Mouse (Mus musculus) intestine, postnatal 0 days (tissue): Measurements from ENCODE around the gene Mgst3. TPM values are rescaled to one million over a fixed set of nuclear protein-coding genes. Genes with fewer than 3 reads are reported as not detected.

Experiments
- ATAC-seq: fragments of 200-750 bp; cut with Nextera tagmentation; 2 replicates; pipeline ENCODE4 v1.8.0; 2017; ENCODE audit warnings: mild to moderate bottlenecking, moderate TSS enrichment, moderate library complexity
- H3K27ac ChIP-seq: fragments of 300-500 bp; sonication (generic); 2 replicates; pipeline ENCODE4 v1.5.1; 2014; ENCODE audit warnings: mild to moderate bottlenecking, low read depth, low read length, moderate library complexity
- H3K27me3 ChIP-seq: fragments of 300-500 bp; sonication (generic); replicated peaks from 2 replicates; pipeline ENCODE4 v1.6.1; 2014; ENCODE audit warnings: low read length, mixed read lengths; ENCODE audit not compliant: control insufficient read depth, insufficient read depth
- H3K36me3 ChIP-seq: fragments of 300-500 bp; sonication (generic); 2 replicates; pipeline ENCODE4 v1.6.1; 2014; ENCODE audit warnings: mild to moderate bottlenecking, moderate library complexity; ENCODE audit not compliant: control insufficient read depth, insufficient read depth
- H3K4me1 ChIP-seq: fragments of 300-500 bp; sonication (generic); replicated peaks from 2 replicates; pipeline ENCODE4 v1.6.1; 2014; ENCODE audit warnings: antibody characterized with exemption, low read length, mixed read lengths; ENCODE audit not compliant: control insufficient read depth, insufficient read depth
- H3K4me2 ChIP-seq: fragments of 300-500 bp; sonication (generic); replicated peaks from 2 replicates; pipeline ENCODE4 v1.6.1; 2014; ENCODE audit warnings: low read depth, mild to moderate bottlenecking, moderate library complexity
- H3K4me3 ChIP-seq: fragments of 300-500 bp; sonication (generic); 2 replicates; pipeline ENCODE4 v1.5.1; 2014; ENCODE audit warnings: low read depth, low read length
- H3K9ac ChIP-seq: fragments of 300-500 bp; sonication (generic); 2 replicates; pipeline ENCODE4 v1.6.1; 2014; ENCODE audit warnings: mild to moderate bottlenecking, low read depth, low read length
- H3K9me3 ChIP-seq: fragments of 300-500 bp; sonication (generic); 2 replicates; pipeline ENCODE4 v1.6.1; 2016; ENCODE audit warnings: mixed run types; ENCODE audit not compliant: control insufficient read depth
- CTCF ChIP-seq: sonication (generic); IDR thresholded peaks from 2 replicates; pipeline ENCODE4 v1.5.1; 2016; ENCODE audit warnings: low read depth, mild to moderate bottlenecking, control low read depth, antibody characterized with exemption, moderate library complexity
- WGBS: fragments of 180-500 bp; shearing (Covaris S2); extraction: QIAGEN DNeasy Blood & Tissue Kit; methylation state at CpG from one replicate; pipeline ENCODE4 v1.1.7; 2014; 5-methylcytosine and 5-hydroxymethylcytosine counted together
- polyA plus RNA-seq: library from polyadenylated mRNA; unstranded; fragments of >200 nt; fragmentation: Nextera tagmentation; extraction: Ambion mirVana; gene quantifications from 2 replicates; pipeline ENCODE4 v1.2.1, GENCODE M21; 2015

Mgst3 gene
- polyA plus RNA-seq, 1 experiment from 2014 or later, result 323 TPM

GRCm38 (mm10) chr1:167372739-167373138 is 20.9 kb downstream of the Mgst3 start:
- ATAC-seq, result no peak
- 94% methylated on average over 7 of the region's 7 CpGs for WGBS

GRCm38 (mm10) chr1:167369905-167370304 is 23.7 kb downstream of the Mgst3 start:
- no peak overlapping the region for H3K27ac ChIP-seq
- ATAC-seq, result peak; percentile 44
- no peaks in the 10 kb centered on the region for H3K27me3 ChIP-seq
- H3K9ac ChIP-seq, result no peak overlapping the region
- 9% methylated on average over 7 of the region's 7 CpGs for WGBS
- H3K4me1 ChIP-seq, result no peaks in the 10 kb centered on the region
- no peak overlapping the region for H3K4me3 ChIP-seq
- H3K4me2 ChIP-seq, result no peak overlapping the region
- H3K9me3 ChIP-seq, result no peaks in the 10 kb centered on the region
- TF ChIP-seq CTCF, result peak; percentile 100
- H3K36me3 ChIP-seq, result peaks cover 53% of the 10 kb centered on the region

More at GRCm38 (mm10) chr1:167372739-167373138, 20.9 kb downstream of the Mgst3 start:
- no peak overlapping the region for H3K27ac ChIP-seq
- 0 out of 2 replicates have a peak, but pooled peaks cover 4% of the 10 kb centered on the region for H3K4me1 ChIP-seq
- no peak overlapping the region for H3K4me2 ChIP-seq
- no peak overlapping the region for H3K9ac ChIP-seq
- peaks cover 45% of the 10 kb centered on the region for H3K36me3 ChIP-seq
- H3K9me3 ChIP-seq, result no peaks in the 10 kb centered on the region
- H3K27me3 ChIP-seq, result no peaks in the 10 kb centered on the region
- no peak overlapping the region for H3K4me3 ChIP-seq
- TF ChIP-seq CTCF, result no peak

DNA sequence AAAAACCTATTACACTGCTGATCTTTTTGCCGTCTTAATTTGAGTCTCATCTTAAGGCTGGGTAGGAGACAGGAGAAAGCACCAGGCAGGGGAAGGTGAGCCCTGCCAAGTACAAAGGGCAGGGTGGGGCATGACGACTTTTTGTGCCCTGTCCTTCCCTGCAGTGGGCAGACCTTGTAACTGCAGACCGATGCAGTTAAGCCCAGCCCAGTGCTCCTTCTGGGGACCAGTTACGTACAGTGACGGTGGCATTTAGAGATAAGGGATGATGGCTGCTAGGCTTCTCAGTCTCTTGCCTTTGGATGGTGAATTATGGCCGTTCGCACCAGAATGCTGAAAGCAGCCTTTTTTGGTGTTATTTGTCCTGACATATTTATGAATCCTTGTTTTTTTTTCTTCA is 25.1 kb downstream of the Mgst3 start:
- no peak overlapping the region for H3K4me2 ChIP-seq
- H3K9ac ChIP-seq, result no peak overlapping the region
- H3K4me3 ChIP-seq, result no peak overlapping the region
- WGBS, result 61% methylated on average over 7 of the region's 7 CpGs
- no peaks in the 10 kb centered on the region for H3K27me3 ChIP-seq
- no peak overlapping the region for H3K27ac ChIP-seq
- no peaks in the 10 kb centered on the region for H3K4me1 ChIP-seq
- TF ChIP-seq CTCF, result 0 out of 2 replicates have a peak, but pooled peaks have one; percentile 14
- H3K36me3 ChIP-seq, result peaks cover 58% of the 10 kb centered on the region
- ATAC-seq, result peak; percentile 44; the same call in 1 of the 2 replicates
- H3K9me3 ChIP-seq, result no peaks in the 10 kb centered on the region

- ATAC-seq, result no peak
- Histone ChIP-seq H3K27me3 (no peaks in the 10 kb centered on the region), H3K9me3 (no peaks in the 10 kb centered on the region), H3K4me2 (no peak overlapping the region), H3K9ac (no peak overlapping the region), H3K36me3 (peaks cover 63% of the 10 kb centered on the region), H3K4me1 (no peaks in the 10 kb centered on the region), H3K4me3 (no peak overlapping the region), H3K27ac (no peak overlapping the region)
- no peak for TF ChIP-seq CTCF
- 77% methylated on average over 4 of the region's 4 CpGs for WGBS
Observed at GRCm38 (mm10) chr1:167368018-167368417, 25.6 kb downstream of the Mgst3 start.

DNA sequence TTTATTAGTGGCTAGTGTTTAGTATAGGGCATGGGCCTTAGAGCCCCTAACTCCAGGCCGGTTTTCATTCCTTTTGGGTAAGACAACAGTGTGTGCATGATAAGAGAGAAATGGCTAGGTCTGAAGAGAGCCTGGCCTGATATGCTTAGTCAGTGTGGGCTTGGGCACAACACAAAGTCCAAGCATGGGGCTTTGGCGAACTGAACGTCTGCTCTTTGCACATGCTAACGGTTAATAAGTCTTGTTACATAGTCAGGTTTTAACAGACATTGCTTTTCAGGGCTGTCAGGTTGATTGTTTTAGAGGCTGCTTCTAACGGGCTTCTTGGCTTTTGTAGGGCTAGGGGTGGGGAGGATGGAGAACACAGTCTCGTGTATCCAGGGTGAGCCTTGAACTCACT is 27.0 kb downstream of the Mgst3 start:
- Histone ChIP-seq H3K27ac (no peak overlapping the region), H3K36me3 (peaks cover 61% of the 10 kb centered on the region), H3K4me2 (no peak overlapping the region), H3K27me3 (no peaks in the 10 kb centered on the region), H3K4me3 (no peak overlapping the region), H3K9ac (no peak overlapping the region), H3K9me3 (no peaks in the 10 kb centered on the region), H3K4me1 (no peaks in the 10 kb centered on the region)
- TF ChIP-seq CTCF, result no peak
- no peak for ATAC-seq
- WGBS, result 81% methylated on average over 6 of the region's 6 CpGs

DNA sequence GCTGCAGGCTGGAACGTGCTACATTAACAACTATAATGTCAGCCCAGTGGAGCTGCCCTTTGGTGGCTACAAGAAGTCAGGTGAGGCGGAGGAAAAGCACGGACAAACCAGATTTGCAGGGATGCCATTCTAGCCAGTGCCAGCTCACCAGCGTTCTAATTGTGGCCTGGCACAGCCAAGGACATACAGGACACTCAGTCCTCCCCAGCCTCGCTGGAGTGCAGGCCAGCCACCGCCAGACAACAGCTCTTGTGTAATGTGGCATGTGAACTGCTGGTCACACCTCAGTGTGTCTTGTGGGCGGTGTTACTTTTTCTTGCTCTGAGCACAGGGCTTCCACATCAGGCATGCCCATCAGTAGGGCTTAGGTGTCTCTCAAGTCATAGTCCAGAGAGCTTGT is 27.8 kb downstream of the Mgst3 start:
- Histone ChIP-seq H3K4me2 (no peak overlapping the region), H3K27ac (no peak overlapping the region), H3K4me1 (no peaks in the 10 kb centered on the region), H3K9me3 (no peaks in the 10 kb centered on the region), H3K4me3 (no peak overlapping the region), H3K27me3 (no peaks in the 10 kb centered on the region), H3K9ac (no peak overlapping the region), H3K36me3 (peaks cover 65% of the 10 kb centered on the region)
- ATAC-seq, result peak; percentile 15; the same call in 1 of the 2 replicates
- TF ChIP-seq CTCF, result no peak
- WGBS, result 74% methylated on average over 7 of the region's 7 CpGs

DNA sequence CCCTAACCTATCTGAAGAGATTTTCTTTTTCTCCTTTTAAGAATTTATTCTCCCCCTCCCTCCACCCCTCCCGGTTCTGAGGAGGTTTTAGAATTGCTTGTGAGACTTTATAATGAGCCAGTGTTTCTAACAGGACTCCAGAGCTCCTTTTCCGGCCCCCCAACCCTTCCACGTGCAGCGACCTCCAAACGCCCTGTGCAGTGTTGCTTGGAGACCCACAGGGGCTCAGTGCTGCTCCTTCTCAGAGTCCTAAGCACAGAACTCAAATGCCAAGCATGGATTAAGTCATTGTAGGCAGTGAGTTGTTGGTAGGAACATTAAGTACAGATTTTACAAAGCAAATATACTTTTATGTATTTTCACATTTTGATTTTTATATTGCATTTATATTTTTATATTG is 30.3 kb downstream of the Mgst3 start:
- Histone ChIP-seq H3K4me3 (no peak overlapping the region), H3K9ac (no peak overlapping the region), H3K4me2 (no peak overlapping the region), H3K9me3 (no peaks in the 10 kb centered on the region), H3K27ac (no peak overlapping the region; the same call in 1 of the 2 replicates), H3K4me1 (no peaks in the 10 kb centered on the region), H3K36me3 (peaks cover 77% of the 10 kb centered on the region), H3K27me3 (no peaks in the 10 kb centered on the region)
- WGBS, result 78% methylated on average over 5 of the region's 5 CpGs
- no peak for TF ChIP-seq CTCF
- no peak for ATAC-seq
